Mouse (Mus musculus): ENCODE results near the gene Grik4.

Gene Grik4

DNA sequence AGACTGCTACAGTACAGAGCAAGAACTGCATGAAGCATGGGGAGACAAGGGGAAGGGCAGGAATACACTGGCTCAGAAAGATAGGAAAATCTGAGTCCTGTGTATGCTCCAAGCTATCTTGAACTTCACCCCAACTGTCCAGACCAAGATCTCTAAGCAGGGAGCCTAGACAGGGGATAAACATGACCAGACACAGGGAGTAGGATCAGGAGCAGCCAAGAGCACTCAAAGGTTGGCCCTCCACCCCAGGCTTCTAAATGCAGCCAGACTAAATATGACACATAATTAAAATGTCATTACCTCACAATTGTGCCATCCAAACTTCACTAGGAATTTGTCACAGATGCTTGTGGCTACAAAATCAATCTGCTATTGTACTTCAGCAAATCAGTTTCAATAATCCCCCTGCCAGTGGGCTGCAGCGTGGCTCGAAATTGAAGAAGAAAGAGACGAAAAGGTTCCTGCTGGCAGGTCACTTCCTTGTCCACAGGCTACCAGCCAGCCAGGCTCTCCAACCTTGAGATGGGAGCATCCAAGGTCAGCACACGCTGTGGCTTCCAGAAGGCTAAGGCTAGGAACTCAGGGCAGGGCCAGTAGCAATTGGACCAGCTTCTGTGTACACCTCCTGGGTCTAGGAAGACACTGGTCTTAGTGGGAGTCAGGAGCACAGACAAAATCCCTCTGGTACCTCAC is 85.1 kb downstream of the Grik4 start:
- DNase-seq, result no peak

- no peak for DNase-seq
Measured at GRCm38 (mm10) chr9:42858576-42858975, 85.7 kb downstream of the Grik4 start.

DNA sequence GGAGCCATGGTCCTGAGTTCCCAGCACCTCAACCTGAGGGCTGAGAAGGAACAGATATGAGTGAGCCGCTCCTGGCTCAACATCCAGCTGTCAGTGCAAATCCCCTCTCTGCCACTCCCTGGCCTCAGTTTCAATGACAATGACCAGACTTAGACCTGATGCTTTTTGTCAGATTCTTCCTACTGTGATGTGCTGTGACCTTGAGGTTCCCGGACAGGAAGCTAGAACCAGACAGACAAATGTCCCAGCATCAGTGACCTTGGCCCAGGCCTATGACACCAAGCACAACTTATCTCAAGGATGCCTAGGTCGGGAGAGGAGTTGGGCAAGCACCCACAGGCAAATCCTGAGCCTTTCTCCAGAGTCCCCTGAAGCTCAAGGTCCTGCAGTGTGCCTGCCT is 86.5 kb downstream of the Grik4 start:
- DNase-seq, result no peak

GRCm38 (mm10) chr9:42853077-42853476 is 91.2 kb downstream of the Grik4 start:
- DNase-seq, result no peak

GRCm38 (mm10) chr9:42850063-42850462 is 94.2 kb downstream of the Grik4 start:
- DNase-seq, result no peak

- no peak for DNase-seq
Measured at GRCm38 (mm10) chr9:42848061-42848460, 96.2 kb downstream of the Grik4 start.

- peak; percentile 49 for DNase-seq
Measured at GRCm38 (mm10) chr9:42846676-42847425, 97.4 kb downstream of the Grik4 start.

- no peak for DNase-seq
Measured at GRCm38 (mm10) chr9:42846139-42846538, 98.2 kb downstream of the Grik4 start.

GRCm38 (mm10) chr9:42844301-42844700 is 100.0 kb downstream of the Grik4 start:
- DNase-seq, result no peak

DNA sequence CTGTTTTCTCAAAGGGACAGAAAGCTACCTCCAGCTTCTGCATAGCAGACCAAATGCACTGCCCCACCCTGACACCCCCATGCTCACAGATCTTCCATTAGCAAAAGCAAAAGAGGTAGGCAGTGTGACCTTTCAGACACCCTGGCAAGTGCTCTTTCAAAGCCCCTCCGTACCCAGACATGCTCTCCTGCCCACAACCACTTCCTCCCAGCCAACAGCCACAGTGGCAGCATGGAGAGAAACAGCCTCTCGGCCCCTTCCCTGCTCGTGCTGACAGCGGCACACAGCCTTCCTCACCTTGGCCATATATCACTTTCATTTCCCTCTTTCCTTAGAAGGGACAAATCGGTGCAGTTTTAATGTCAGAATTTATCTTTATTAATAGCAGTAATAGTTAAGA is 106.0 kb downstream of the Grik4 start:
- no peak for DNase-seq

DNA sequence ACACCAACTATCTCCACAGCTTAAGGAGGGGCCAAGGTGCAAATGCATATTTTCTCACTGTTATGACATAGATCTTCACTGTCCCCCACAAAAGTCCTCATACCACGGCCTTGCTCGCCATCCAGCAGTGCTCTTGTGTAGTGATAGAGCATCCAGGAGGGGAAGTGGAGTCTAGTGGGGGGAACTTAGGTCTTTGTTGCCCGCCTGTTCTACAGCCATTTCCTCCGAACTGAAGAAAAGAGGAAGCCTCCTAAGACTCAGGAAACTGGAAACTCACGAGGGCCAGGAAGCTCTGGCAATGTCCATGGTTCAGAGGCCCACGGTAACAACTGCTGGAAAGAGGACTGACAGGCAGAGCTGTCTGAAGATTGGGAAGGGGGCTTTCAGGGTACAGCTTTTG is 106.8 kb downstream of the Grik4 start:
- DNase-seq, result no peak

DNA sequence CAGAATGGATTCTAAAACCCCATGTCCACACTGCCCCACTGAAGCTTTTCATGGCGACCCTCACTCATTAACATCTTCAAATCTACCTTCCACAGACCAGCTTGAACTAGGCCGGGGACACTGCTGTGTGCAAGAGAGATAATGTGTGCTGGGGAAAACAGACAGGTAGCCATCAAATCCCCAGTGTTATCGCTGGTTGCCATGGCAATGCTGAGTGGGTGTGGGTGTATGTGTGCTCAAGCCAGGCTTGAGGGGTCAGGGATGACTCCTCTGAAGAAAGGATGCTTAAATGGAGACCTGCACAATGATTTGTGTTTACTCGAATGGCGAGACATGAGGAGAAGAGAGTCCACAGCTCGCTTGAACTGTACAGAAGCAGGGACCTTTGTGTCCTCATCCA is 112.7 kb downstream of the Grik4 start:
- DNase-seq, result no peak

DNA sequence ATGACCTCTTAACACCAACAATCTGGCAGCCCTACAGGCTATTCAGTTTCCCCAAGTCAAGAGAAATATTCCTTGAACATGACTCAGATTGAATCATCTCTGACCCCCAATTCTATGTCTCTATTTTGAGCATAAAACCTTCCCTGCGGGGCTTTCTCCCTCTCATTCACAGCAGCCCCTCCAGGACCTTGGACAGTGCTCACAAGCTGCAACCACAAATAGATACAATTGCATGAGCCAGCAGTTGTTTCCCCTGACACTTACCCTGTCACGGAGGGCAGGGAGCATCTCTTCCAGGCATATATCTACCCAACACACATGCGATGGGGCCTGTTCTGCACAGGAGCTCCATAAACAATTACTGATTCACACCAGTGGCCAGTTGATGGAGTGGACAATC is 125.0 kb downstream of the Grik4 start:
- DNase-seq, result no peak

- DNase-seq, result no peak
Measured at GRCm38 (mm10) chr9:42816815-42817214, 127.5 kb downstream of the Grik4 start.

DNA sequence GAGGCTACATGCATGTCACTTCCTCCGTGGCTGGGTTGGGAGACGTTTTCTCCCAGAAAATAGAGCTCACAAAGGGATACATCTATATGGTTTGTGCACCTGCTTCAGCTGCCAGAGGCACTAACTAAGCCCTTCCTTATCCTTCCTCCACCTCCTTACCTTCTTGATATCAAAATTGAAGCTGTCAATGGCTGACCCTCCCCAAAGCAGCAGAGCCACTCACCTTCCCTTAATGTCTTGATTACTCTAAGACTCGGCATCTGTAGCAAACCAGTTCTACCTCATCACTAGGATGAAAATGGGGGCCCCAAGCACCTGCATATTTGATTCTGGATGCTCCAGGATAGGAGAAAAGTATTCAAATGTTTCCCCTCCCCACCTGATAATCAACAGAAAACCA is 135.1 kb downstream of the Grik4 start:
- DNase-seq, result no peak

DNA sequence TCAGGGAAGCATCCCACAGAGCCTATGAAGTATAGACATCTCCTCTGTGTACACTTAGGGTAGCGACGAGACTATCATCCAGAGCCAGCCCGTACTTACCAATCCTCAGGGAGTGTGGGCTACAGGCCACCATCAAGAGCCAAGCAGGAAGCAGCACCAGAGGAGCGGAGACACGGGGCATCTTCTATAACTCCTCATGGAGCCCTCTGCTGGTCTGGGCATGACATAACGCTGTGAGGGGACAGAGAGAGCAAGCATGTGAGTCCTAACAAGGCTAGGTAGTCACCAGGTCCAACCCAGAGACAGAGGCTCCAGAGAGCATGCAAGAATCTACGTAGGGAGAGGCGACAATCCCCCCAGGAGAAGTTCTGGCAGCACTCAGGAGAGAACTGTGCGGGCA is 135.9 kb downstream of the Grik4 start:
- no peak for DNase-seq

DNA sequence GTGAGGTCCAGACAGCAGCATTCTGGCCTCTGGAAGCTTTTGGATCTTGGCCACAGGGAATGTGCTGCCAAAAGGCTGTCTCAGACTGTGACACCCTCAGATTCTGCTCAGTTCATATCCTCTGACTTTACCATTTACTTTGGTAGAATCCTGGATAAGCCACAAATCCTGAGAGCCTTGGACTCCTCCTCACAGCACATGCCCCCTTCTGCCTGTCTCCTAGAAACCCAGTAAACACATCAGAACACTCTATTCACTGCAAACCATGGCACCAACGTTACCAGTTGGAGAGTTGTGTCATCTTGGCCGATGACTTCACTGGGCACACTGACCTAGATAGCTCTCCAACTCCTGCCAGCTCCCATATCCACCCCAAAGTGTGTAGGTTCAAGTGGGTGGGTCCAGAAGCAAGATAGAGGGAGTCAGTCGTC is 141.2 kb downstream of the Grik4 start:
- peak; percentile 31 for DNase-seq

DNA sequence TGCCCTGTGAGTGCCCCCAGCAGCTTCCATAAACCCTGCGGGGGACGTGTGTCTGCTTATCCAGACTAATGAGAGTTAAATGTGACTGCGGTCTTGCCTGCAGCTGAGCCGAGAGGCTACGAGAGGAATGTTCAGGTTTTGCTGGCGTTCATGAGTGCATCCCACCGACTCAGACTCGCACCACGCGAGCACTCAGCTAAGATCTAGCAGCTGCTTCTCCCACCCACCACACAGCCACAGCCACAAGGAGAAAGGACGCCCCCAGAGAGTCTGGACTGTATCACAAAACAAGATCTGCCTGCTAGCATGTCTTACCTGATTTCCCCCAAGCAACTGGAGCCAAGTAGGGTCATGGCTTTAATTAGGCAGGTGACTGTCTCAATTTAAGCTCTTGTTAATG is 142.4 kb downstream of the Grik4 start:
- peak; percentile 62 for DNase-seq

DNA sequence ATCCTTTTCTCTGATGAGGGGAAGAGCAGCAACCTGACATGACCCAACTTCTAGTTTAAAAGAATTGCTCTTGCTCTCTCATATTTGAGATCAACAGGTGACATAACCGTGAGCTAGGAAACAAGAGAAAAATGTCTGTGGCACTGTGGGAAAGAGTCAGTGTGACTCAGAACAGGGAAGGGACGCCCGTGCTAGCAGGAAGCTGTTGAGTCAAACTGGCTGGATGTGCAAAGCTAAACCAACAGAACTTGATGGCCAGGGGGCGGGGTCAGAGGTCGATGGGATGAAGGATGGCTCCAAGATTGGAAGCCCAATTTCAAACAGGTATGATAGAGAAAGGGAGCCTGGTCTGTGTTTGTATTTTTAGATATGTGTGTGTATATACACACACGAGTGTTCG is 144.2 kb downstream of the Grik4 start:
- no peak for DNase-seq

DNA sequence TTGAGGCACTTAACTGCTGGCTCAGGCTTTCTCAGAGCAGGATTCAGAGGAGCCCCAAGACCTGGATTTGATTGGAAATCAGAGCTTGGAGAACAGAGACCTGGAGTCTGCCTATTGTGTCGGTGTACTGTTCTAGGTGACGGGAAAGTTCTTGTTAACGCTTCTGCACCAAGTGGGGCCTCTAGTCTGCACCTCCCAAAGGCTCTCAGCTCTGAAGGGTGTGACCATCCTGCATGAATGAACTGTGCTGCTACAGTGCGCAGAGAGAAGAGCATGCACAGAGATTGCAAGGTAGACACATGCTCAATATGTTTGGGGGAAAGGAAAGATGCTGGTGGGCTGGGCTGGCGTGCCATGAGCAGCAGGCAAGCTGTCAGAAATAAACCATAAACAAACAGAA is 144.6 kb downstream of the Grik4 start:
- no peak for DNase-seq

DNA sequence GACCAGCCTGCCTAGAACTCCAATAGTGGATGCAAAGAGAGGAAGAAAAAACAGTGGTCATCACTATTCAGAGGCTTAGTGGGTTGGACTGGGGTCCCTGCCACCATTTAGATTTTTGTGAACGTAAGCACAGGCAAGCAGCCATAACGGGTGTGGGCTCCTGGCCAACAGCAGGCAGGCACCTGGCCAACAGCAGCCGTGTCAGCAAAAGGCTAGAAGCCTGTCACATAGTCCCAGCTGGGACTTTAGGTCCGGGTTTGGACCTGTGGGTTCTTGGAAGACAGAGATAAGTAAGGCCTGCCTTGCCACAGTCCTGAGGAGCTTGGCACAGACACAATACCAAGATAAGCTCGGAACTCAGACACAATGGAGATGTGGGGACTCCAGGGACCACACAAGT is 145.1 kb downstream of the Grik4 start:
- DNase-seq, result no peak

DNA sequence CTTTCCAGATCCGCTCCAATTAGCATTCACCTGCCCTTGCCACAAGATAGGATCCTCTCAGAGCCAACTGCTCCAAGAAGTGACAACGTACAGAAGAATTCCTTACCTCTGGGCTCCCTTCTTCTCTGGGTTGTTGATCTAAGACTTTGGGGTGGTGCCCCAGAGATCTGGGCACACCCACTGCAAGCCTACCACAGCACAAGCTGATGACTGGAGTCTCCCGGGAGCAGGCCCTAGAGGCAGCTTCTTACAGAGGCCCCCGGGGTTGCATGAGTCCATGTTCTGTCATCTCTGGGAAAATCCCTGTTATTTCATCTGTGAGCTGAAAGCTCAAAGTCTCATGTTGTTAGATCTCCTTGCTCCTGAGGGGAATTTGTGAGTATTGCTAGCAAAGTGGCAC is 146.0 kb downstream of the Grik4 start:
- DNase-seq, result no peak

- no peak for DNase-seq
Measured at GRCm38 (mm10) chr9:42797276-42797675, 147.0 kb downstream of the Grik4 start.

- DNase-seq, result no peak
Measured at GRCm38 (mm10) chr9:42795881-42796280, 148.4 kb downstream of the Grik4 start.

GRCm38 (mm10) chr9:42794006-42794405 is 150.3 kb downstream of the Grik4 start:
- DNase-seq, result no peak
